ENCODE assay signal across 8 mouse cellular contexts in genomic region chr2:32712934-32713817, GRCm38 (mm10). TPM values are rescaled to one million over a fixed set of nuclear protein-coding genes. Genes with fewer than 3 reads are reported as not detected.
DNase-seq lines count a peak whose midpoint lies in the region; ATAC-seq and TF ChIP-seq lines count a peak whose summit lies in the region.

TSS of gene Cdk9 (minus strand) at chr2:32713076.

- TF ChIP-seq CTCF in E14TG2a.4 (conservative IDR thresholded peaks at IDR 0.05; ENCODE audit: low read length): peak; percentile 50
- TF ChIP-seq CTCF in liver, postnatal 0 days (IDR thresholded peaks at IDR 0.05; ENCODE audit: low read depth): peak; percentile 100

- peaks cover 59% of the 10 kb centered on the region for H3K4me1 ChIP-seq in E14TG2a.4 (replicated peaks; ENCODE audit: low read depth, low read length)
- peaks cover 19% of the 10 kb centered on the region for H3K4me1 ChIP-seq in forebrain, embryonic 13.5 days
- H3K4me1 ChIP-seq in liver, postnatal 0 days (ENCODE audit: insufficient read depth): peaks cover 38% of the 10 kb centered on the region
- H3K4me1 ChIP-seq in neural tube, embryonic 14.5 days (ENCODE audit: control insufficient read depth, insufficient read depth, low read length): peaks cover 18% of the 10 kb centered on the region

- H3K4me2 ChIP-seq in forebrain, embryonic 13.5 days: peak within 1 kb of the TSS; percentile 99
- peak within 1 kb of the TSS; percentile 90 for H3K4me2 ChIP-seq in liver, postnatal 0 days (ENCODE audit: low read depth, low read length)
- H3K4me2 ChIP-seq in neural tube, embryonic 14.5 days (ENCODE audit: low read depth, low read length): peak within 1 kb of the TSS; percentile 90

- H3K27me3 ChIP-seq in E14TG2a.4 (ENCODE audit: insufficient read depth, low read length): no peaks in the 10 kb centered on the region
- no peaks in the 10 kb centered on the region for H3K27me3 ChIP-seq in forebrain, embryonic 13.5 days
- H3K27me3 ChIP-seq in liver, postnatal 0 days (ENCODE audit: insufficient read depth, low read length): no peaks in the 10 kb centered on the region
- no peaks in the 10 kb centered on the region for H3K27me3 ChIP-seq in neural tube, embryonic 14.5 days (ENCODE audit: control insufficient read depth, insufficient read depth, low read length)

- WGBS in forebrain, embryonic 13.5 days: under 1% methylated on average over 32 of the region's 79 CpGs
- 1% methylated on average over 64 of the region's 79 CpGs for WGBS in large intestine, adult 2 months
- under 1% methylated on average over 45 of the region's 79 CpGs for WGBS in liver, postnatal 0 days (ENCODE audit: insufficient replicate concordance)
- WGBS in neural tube, embryonic 14.5 days: under 1% methylated on average over 47 of the region's 79 CpGs

- no peak for TF ChIP-seq EP300 in liver, postnatal 0 days (IDR thresholded peaks at IDR 0.05; ENCODE audit: low read depth)

- H3K27ac ChIP-seq in forebrain, embryonic 13.5 days: peak within 1 kb of the TSS; percentile 99
- peak within 1 kb of the TSS; percentile 97 for H3K27ac ChIP-seq in liver, postnatal 0 days (ENCODE audit: low read depth)
- H3K27ac ChIP-seq in neural tube, embryonic 14.5 days (ENCODE audit: low read depth, low read length): peak within 1 kb of the TSS; percentile 100

- peak; percentile 88 for DNase-seq in c-Kit-positive CD71-positive TER-119-positive erythroid progenitor cells, embryonic 14.5 days (ENCODE audit: low spot score)
- peak; percentile 96 for DNase-seq in heart, postnatal 10 days
- DNase-seq in large intestine, adult 2 months (ENCODE audit: low read depth, low spot score): peak; percentile 63
- DNase-seq in liver, postnatal 0 days: peak; percentile 93
- DNase-seq in testis, postnatal 10 days (ENCODE audit: low spot score): peak; percentile 95

- H3K4me3 ChIP-seq in E14TG2a.4 (replicated peaks; ENCODE audit: low read length): peak within 1 kb of the TSS; percentile 97
- H3K4me3 ChIP-seq in forebrain, embryonic 13.5 days: peak within 1 kb of the TSS; percentile 98
- peak within 1 kb of the TSS; percentile 89 for H3K4me3 ChIP-seq in liver, postnatal 0 days (ENCODE audit: low read depth, low read length)
- peak within 1 kb of the TSS; percentile 84 for H3K4me3 ChIP-seq in neural tube, embryonic 14.5 days (ENCODE audit: low read depth, low read length)

- ATAC-seq in forebrain, embryonic 13.5 days: peak; percentile 88
- peak; percentile 82 for ATAC-seq in liver, postnatal 0 days
- ATAC-seq in neural tube, embryonic 14.5 days (ENCODE audit: low read depth): peak; percentile 87

- intact Hi-C loops in heart, postnatal 10 days (cut with DNase I): loop anchor here (1.0 to 5.0 kb wide), 2 partner anchors 44 to 139 kb away; partner anchors contain the start of gene Tor2a

- peaks cover 37% of the 10 kb centered on the region for H3K36me3 ChIP-seq in E14TG2a.4 (ENCODE audit: insufficient read depth, low read length)
- peaks cover 27% of the 10 kb centered on the region for H3K36me3 ChIP-seq in forebrain, embryonic 13.5 days (ENCODE audit: poor library complexity, severe bottlenecking)
- H3K36me3 ChIP-seq in liver, postnatal 0 days (replicated peaks; ENCODE audit: insufficient read depth, low read length): peaks cover 18% of the 10 kb centered on the region
- H3K36me3 ChIP-seq in neural tube, embryonic 14.5 days (ENCODE audit: control insufficient read depth, insufficient read depth, low read length): peaks cover 12% of the 10 kb centered on the region

- no peaks in the 10 kb centered on the region for H3K9me3 ChIP-seq in E14TG2a.4 (ENCODE audit: low read length)
- no peaks in the 10 kb centered on the region for H3K9me3 ChIP-seq in forebrain, embryonic 13.5 days (replicated peaks)
- no peaks in the 10 kb centered on the region for H3K9me3 ChIP-seq in liver, postnatal 0 days (ENCODE audit: low read length)
- no peaks in the 10 kb centered on the region for H3K9me3 ChIP-seq in neural tube, embryonic 14.5 days (ENCODE audit: control insufficient read depth, low read length)

- peak within 1 kb of the TSS; percentile 92 for H3K9ac ChIP-seq in forebrain, embryonic 13.5 days
- peak within 1 kb of the TSS; percentile 90 for H3K9ac ChIP-seq in liver, postnatal 0 days (replicated peaks)
- H3K9ac ChIP-seq in neural tube, embryonic 14.5 days (replicated peaks; ENCODE audit: low read depth, low read length): peak within 1 kb of the TSS; percentile 97

RNA-seq across cellular contexts. Expression of gene Cdk9, which starts in this region (rescaled TPM):
- polyA plus RNA-seq in forebrain, embryonic 13.5 days (2015; fragmentation: Nextera tagmentation; extraction: Ambion mirVana): 90.3 and 99.9 TPM in 2 replicates
- 10 to 100 TPM; 35.4 to 37.6 TPM for total RNA-seq in heart, postnatal 10 days (2021)
- polyA plus RNA-seq in large intestine, adult 2 months (2012; rRNA removed): 93.8 and 96.5 TPM in 2 replicates
- polyA plus RNA-seq in liver, postnatal 0 days (2015; fragmentation: Nextera tagmentation; extraction: Ambion mirVana): 49.5 and 53.7 TPM in 2 replicates
- 54.4 and 57.5 TPM in 2 replicates for polyA plus RNA-seq in neural tube, embryonic 14.5 days (2014; fragmentation: Nextera tagmentation; extraction: Ambion mirVana)

Comparison
In these comparisons a context has a peak if more than half of its experiments do, and no peak if none do; other contexts are left out.
1. Peak in every context shown above with its lines: DNase-seq, ATAC-seq, H3K4me3 ChIP-seq and H3K27ac ChIP-seq.